Mouse (Mus musculus): ENCODE results near the gene Emb. TPM values are rescaled to one million over a fixed set of nuclear protein-coding genes. Genes with fewer than 3 reads are reported as not detected.

Emb gene
- total and polyA plus RNA-seq, 3 experiments, result 0.43 to 1.7 TPM; not detected in 1

- Histone ChIP-seq H3K27ac (ENCODE audit: control insufficient read depth, low read depth, low read length) (no peak overlapping the region), H3K4me3 (ENCODE audit: control insufficient read depth in 1 of 2, insufficient read depth in 1 of 2, low read depth in 2 of 2, low read length in 2 of 2) (no peak overlapping the region), H3K79me2 (ENCODE audit: control insufficient read depth, insufficient read depth, low read length, poor library complexity) (no peaks in the 10 kb centered on the region), H3K27me3 (ENCODE audit: control insufficient read depth in 1 of 2, insufficient read depth in 2 of 2, low read length in 2 of 2) (no peaks in the 10 kb centered on the region), H3K9me3 (replicated peaks; ENCODE audit: insufficient read depth, low read length) (no peaks in the 10 kb centered on the region), H3K9ac (ENCODE audit: control insufficient read depth, low read depth, low read length, poor library complexity, severe bottlenecking) (no peak overlapping the region), H3K4me1 (ENCODE audit: control insufficient read depth in 1 of 2, insufficient read depth in 2 of 2, low read length in 2 of 2) (no peaks in the 10 kb centered on the region), H3K36me3 (ENCODE audit: control insufficient read depth in 1 of 2, insufficient read depth in 2 of 2, low read length in 2 of 2) (no peaks in the 10 kb centered on the region)
- TF ChIP-seq SIN3A (IDR thresholded peaks at IDR 0.05; ENCODE audit: low read length), result no peak
- TF ChIP-seq TAL1 (IDR thresholded peaks at IDR 0.05; ENCODE audit: low read length), result no peak
- no peak for TF ChIP-seq MAZ (IDR thresholded peaks at IDR 0.05; ENCODE audit: low read depth, low read length)
- TF ChIP-seq NRF1 (IDR thresholded peaks at IDR 0.05; ENCODE audit: insufficient read depth, low read depth, low read length, poor library complexity, severe bottlenecking), result no peak
- TF ChIP-seq MAX (IDR thresholded peaks at IDR 0.05; ENCODE audit: low read length), result no peak
- no peak for TF ChIP-seq SMC3 (IDR thresholded peaks at IDR 0.05; ENCODE audit: low read depth, low read length)
- no peak for TF ChIP-seq MXI1 (IDR thresholded peaks at IDR 0.05; ENCODE audit: low read depth, low read length)
- no peak for TF ChIP-seq MEF2A (IDR thresholded peaks at IDR 0.05; ENCODE audit: extremely low read depth, insufficient replicate concordance, low read depth, low read length, poor library complexity, severe bottlenecking)
- TF ChIP-seq TBP (IDR thresholded peaks at IDR 0.05; ENCODE audit: low read depth, low read length), result no peak
- TF ChIP-seq KAT2A (conservative IDR thresholded peaks at IDR 0.05; ENCODE audit: low read depth, low read length), result no peak
- TF ChIP-seq ZNF384 (IDR thresholded peaks at IDR 0.05; ENCODE audit: low read depth, low read length), result no peak
- TF ChIP-seq UBTF (IDR thresholded peaks at IDR 0.05; ENCODE audit: borderline replicate concordance, insufficient read depth, low read depth, low read length), result no peak
- no peak for TF ChIP-seq ZKSCAN1 (IDR thresholded peaks at IDR 0.05; ENCODE audit: low read depth, low read length)
- no peak for TF ChIP-seq POLR2AphosphoS2 (IDR thresholded peaks at IDR 0.05; ENCODE audit: low read length)
- no peak for TF ChIP-seq CHD2 (IDR thresholded peaks at IDR 0.05; ENCODE audit: low read length)
- no peak for DNase-seq (ENCODE audit: low read depth, low spot score)
Observed at GRCm38 (mm10) chr13:117230371-117231110, 22.2 kb downstream of the Emb start.

- no peak overlapping the region for H3K4me3 ChIP-seq (ENCODE audit: control insufficient read depth in 1 of 2, insufficient read depth in 1 of 2, low read depth in 2 of 2, low read length in 2 of 2)
- no peak overlapping the region for H3K9ac ChIP-seq (ENCODE audit: control insufficient read depth, low read depth, low read length, poor library complexity, severe bottlenecking)
- H3K27me3 ChIP-seq (ENCODE audit: control insufficient read depth in 1 of 2, insufficient read depth in 2 of 2, low read length in 2 of 2), result no peaks in the 10 kb centered on the region
- no peaks in the 10 kb centered on the region for H3K4me1 ChIP-seq (ENCODE audit: control insufficient read depth in 1 of 2, insufficient read depth in 2 of 2, low read length in 2 of 2)
- no peak for TF ChIP-seq CTCF (IDR thresholded peaks at IDR 0.05 in 2 of 3, conservative IDR thresholded peaks at IDR 0.05 in 1 of 3; ENCODE audit: control insufficient read depth in 1 of 3, insufficient read depth in 1 of 3, low read depth in 2 of 3, low read length in 3 of 3, poor library complexity in 1 of 3, severe bottlenecking in 1 of 3)
- no peak for TF ChIP-seq USF2 (IDR thresholded peaks at IDR 0.05; ENCODE audit: borderline replicate concordance in 1 of 2, insufficient read depth in 1 of 2, low read depth in 1 of 2, low read length in 2 of 2)
- TF ChIP-seq ZC3H11A (IDR thresholded peaks at IDR 0.05; ENCODE audit: low read depth, low read length), result no peak
- no peak for TF ChIP-seq E2F4 (IDR thresholded peaks at IDR 0.05; ENCODE audit: borderline replicate concordance, low read depth, low read length)
- no peak for TF ChIP-seq KAT2A (conservative IDR thresholded peaks at IDR 0.05; ENCODE audit: low read depth, low read length)
- no peak for TF ChIP-seq POLR2AphosphoS5 (IDR thresholded peaks at IDR 0.05; ENCODE audit: borderline replicate concordance, low read depth, low read length)
- no peak for TF ChIP-seq JUND (IDR thresholded peaks at IDR 0.05; ENCODE audit: low read depth, low read length)
- TF ChIP-seq HCFC1 (IDR thresholded peaks at IDR 0.05; ENCODE audit: low read depth, low read length), result no peak
- no peak for TF ChIP-seq POLR2A (IDR thresholded peaks at IDR 0.05; ENCODE audit: control insufficient read depth in 1 of 2, insufficient read depth in 1 of 2, low read depth in 1 of 2, low read length in 2 of 2, poor library complexity in 1 of 2)
- TF ChIP-seq ETS1 (IDR thresholded peaks at IDR 0.05; ENCODE audit: low read depth, low read length), result no peak
- no peak for TF ChIP-seq CHD1 (IDR thresholded peaks at IDR 0.05; ENCODE audit: low read depth, low read length)
- no peak for TF ChIP-seq UBTF (IDR thresholded peaks at IDR 0.05; ENCODE audit: borderline replicate concordance, insufficient read depth, low read depth, low read length)
- no peaks in the 10 kb centered on the region for H3K36me3 ChIP-seq (ENCODE audit: control insufficient read depth in 1 of 2, insufficient read depth in 2 of 2, low read length in 2 of 2)
- H3K27ac ChIP-seq (ENCODE audit: control insufficient read depth, low read depth, low read length), result no peak overlapping the region
- no peaks in the 10 kb centered on the region for H3K9me3 ChIP-seq (replicated peaks; ENCODE audit: insufficient read depth, low read length)
- no peak for DNase-seq (ENCODE audit: low read depth, low spot score)
- H3K79me2 ChIP-seq (ENCODE audit: control insufficient read depth, insufficient read depth, low read length, poor library complexity), result no peaks in the 10 kb centered on the region
Observed at GRCm38 (mm10) chr13:117233808-117234207, 25.5 kb downstream of the Emb start.

All from MEL (cell line).